Mouse (Mus musculus) retina, adult 2 months (tissue): ENCODE data around the gene Neurod6.

Experiments
- DNase-seq: peaks from one replicate; pipeline ENCODE4 v3.0.0-alpha.2; 2012; ENCODE audit warnings: low read depth, low spot score

The Neurod6 gene

DNA sequence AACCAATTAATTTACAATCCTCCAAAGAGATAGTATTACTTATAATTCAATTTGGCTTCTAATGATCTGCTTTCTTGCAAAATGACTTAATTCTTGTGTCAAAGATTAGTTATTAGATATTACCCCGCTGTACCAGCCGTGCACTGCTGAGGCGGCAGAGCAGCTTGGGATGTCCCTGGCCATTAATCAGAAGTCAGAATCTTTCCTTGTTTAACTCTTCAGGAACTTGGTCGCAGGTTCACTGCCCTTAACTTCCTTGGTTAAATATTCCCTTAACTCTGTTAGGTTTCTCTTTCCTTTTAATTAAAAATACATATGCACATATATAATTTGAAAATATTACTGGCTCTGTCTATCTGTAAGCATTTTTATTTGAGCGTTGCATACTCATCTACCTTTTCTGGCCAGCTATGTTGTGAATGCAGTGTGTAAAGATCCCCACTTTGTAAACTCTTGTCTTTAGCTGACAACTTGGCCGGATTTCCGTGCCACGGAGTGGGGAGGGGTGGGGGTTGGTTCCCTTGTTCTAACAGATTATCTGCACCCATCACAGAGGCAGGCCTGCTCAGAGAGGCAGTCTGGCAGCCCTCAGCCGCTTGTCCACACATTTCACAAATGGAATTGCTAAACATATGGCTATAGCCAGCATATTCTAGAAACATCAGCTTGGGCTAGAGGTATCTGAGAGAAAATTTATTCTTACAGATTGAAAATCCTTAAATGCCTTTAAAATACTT is 34.1 kb downstream of the Neurod6 start:
- no peak for DNase-seq

DNA sequence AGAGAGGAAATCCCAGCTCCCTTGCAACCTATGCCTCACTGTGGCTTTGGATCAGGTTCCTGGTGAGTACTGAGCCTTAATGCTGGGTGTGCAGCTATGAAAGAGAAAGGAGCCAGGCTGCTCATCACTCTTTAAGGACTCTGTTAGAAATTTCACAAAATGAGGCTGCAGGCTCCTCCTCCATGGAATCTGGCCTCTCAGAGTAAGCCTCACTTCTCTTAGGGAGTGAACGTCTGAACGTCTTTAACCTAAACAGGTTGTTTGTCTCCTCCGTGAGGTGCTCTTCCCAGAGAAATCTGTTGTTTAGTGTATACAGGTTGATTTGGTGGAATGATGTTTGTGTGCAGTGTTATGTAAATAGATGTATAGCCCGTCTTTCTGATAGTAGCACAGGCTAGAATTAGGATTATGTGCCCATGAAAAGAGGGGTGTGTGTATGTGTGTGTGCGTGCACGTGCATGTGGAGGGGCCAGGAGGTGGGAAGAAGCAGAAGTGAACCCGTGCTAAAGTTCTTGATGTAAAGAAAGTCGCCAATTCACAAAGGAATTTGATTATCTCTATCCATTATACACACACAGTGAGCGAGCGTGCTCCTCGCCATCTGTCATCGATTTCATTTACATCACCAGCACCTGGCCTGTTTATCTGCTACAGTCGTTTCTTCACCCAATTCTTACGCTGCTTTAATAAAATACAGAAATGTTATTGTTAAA is 34.8 kb downstream of the Neurod6 start:
- no peak for DNase-seq

DNA sequence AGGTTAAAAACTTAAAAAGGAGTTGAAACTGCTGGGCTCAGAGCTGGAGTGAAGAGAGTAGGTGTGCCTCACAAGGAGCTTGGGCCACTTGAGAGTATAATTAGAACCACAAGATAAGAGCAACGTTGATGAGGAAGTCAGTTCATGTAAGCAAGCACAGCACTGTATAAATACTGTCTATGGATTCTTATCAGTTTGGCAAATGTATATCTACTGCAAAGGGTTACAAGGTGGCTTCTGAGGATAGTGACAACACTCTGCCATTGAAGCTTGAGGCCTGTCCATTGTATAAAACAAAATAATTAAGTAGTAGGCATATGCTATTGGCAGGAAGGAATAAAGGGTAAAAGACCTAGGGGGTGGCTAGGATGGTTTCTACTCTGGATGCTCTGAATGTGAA is 46.4 kb downstream of the Neurod6 start:
- no peak for DNase-seq
